Mouse (Mus musculus) adrenal gland, postnatal 10 days (tissue): ENCODE measurements around the gene Itga7. TPM values are rescaled to one million over a fixed set of nuclear protein-coding genes. Genes with fewer than 3 reads are reported as not detected.

Experiments
- DNase-seq: peaks from one replicate; pipeline ENCODE4 v3.0.0; 2021; ENCODE audit warnings: mixed read lengths
- total RNA-seq, 2 experiments: library from RNA; stranded (reverse); gene quantifications; 2 replicates each; pipeline ENCODE4 v1.2.3; 2021

Gene Itga7
- total RNA-seq, 2 experiments from 2014 or later: 24.4 to 36.7 TPM

- no peak for DNase-seq
These were observed 22.2 kb upstream of the Itga7 start for GRCm38 (mm10) chr10:128911430-128911829.

GRCm38 (mm10) chr10:128912268-128912667 lies 21.4 kb upstream of the Itga7 start:
- no peak for DNase-seq

DNA sequence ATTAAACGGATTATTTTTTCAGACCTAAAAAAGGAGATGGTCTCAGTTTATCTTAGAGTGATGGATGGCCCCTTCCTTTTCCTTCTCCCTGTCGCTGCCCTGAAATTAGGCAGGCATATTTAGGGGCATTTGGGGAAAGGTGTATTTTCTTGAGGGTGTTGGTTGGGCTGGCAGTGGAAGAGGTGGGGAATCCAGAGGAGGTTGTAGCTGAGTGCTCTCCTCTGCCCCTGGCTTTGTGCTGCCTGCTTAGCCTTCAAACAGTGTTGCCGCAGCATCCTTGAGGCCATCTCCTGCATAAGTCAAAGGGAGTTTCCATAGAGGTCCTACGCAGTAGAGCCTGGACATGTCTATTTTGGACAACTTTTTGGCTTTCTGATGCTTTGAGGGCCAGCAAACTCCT lies 20.8 kb upstream of the Itga7 start:
- no peak for DNase-seq

DNA sequence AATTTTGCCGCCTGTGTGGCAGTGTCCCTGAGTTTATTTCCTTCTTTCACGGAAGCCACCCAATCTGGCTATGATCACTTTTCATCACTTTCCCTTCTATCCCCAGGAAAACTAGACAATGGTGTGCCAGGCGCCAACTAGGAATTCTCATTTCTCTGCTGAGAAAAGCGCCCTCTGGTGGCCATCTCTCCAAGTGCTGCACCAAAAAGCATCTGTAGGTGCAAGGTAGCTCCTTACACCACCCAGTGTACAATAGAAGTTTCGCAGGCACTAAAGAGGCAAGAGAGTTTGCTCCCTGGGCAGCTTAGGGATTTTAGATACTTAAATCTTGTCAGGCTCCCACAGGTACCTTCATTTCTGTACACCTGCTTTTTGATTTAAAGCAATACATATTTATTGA lies 20.4 kb upstream of the Itga7 start:
- peak; percentile 93 for DNase-seq

GRCm38 (mm10) chr10:128913696-128914095 lies 19.9 kb upstream of the Itga7 start:
- no peak for DNase-seq

GRCm38 (mm10) chr10:128915550-128915949 lies 18.1 kb upstream of the Itga7 start:
- DNase-seq: no peak

GRCm38 (mm10) chr10:128916665-128917064 lies 17.0 kb upstream of the Itga7 start:
- DNase-seq: no peak

DNA sequence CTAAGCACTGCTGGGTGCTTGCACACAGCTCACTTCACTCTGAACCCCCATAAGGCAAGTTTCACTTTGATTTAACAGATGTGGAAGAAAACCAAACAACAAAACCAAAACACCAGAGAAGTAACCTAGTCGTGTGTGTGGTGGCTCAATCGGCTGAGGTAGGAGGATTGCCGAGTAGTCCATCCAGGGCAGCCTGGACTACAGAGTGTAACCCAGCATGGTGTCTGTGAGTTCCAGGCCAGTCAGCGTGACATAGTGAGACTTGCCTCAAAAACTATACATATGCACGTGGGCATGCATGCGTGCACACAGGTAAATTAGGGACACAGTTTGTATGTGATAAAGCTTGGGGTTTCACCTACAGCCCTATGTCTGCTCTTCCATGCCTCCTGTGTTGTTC lies 16.2 kb upstream of the Itga7 start:
- DNase-seq: no peak

- no peak for DNase-seq
These were observed 15.4 kb upstream of the Itga7 start for GRCm38 (mm10) chr10:128918246-128918645.

DNA sequence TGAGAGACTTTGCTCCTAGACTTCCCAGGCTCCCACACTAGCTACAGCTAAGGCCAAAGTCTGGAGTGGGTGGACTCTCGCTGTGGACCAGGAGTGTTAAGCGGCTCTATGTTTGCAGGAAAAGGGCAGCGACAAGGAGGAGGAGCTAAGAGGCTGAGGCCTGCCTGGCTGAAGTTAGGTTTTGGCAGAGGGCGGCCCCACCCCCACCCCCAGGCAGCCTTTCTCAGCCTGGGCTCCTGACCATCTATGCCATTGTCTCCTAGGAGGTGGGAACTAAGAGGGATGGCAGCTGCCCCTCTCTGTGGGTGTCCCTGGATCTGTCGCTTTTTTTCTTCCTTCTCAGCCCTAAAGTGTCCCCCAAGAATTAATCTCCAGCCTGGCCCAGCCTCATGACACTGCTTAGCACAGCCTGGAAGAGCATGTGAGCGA lies 14.4 kb upstream of the Itga7 start:
- no peak for DNase-seq

DNA sequence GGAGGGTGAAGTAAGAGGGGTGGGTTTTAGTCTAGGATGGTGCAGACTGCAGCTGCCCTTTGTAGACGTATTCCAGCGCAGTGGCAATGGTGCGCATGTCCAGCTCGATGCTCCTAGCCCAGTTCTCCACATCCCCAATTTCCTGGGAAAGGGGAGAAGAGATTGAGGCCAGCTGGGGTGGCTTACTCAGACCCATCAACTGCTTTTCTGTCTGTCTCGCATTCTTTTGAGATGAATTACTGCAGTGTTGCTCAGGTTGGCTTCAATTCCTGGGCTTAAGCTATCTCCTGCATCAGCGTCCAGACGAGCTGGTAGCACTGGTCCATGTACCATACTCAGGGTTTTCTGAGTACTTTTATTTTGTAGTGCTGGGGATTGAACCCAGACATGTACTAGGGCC lies 13.7 kb upstream of the Itga7 start:
- no peak for DNase-seq

DNA sequence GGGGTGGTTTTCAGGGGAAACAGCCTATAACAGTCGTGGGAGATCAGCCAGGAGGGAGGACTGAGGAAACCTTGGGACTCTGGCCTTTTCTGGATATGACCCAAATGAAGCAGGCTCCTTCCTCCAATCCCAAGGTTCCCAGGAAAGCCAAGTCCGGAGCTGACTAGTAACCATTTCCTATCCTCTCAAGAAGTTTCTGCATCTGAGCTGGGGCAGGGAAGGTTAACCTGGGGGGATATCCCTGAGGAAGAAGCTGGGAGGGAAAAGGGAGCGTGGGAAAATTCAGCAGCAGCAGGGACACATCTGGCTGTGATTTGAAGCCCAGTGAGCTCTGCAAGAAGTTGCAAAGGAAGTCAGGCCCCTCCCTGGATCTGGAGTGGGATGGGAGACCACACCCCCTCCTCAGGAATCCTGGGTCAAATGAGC lies 12.9 kb upstream of the Itga7 start:
- DNase-seq: no peak

GRCm38 (mm10) chr10:128921251-128921650 lies 12.4 kb upstream of the Itga7 start:
- no peak for DNase-seq

DNA sequence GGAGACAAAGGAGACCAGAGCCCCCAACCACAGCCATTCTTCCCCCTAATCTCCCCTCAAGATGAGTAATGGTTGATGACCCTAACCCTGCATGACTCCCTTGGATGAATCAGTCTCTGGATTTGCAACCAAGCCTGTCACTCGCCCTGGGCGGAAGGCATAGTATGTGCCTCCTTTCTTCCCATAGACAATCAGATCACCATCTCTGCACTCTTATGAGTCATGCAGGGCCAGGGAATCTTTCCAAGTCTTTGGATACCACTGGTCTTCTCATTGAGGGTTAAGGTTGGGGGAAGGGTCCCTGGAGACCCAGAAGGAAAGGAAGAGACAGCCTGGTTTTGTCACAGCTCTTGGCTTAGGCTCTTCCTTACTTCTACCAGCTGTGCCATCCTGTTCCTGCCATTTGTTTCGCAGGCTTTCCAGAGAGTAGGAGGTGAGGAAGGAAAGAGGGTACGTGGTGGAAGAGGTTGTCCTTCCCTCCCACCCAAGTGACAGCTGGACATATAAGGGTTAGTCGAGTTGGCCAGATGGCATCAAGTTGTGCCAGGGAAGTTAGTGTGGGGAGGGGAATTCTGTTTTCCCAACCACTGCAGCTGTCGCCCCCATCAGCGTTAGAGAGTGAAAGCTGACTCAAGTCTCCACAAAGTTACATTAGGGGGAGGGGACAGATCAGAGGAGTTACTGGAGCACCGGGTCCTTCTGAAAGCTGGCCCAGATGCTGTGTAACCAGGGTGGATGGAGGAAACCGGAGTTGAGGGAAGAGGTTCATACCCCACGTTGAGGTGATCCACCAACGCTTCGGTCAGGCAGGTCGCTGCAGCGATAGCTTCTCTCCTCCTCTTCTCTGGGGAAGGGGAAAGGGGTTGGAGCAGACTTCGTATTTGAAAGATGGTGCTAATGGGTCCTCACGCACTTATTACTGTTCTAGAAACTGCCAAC lies 11.5 kb upstream of the Itga7 start:
- no peak for DNase-seq

GRCm38 (mm10) chr10:128922822-128923012 lies 10.9 kb upstream of the Itga7 start, which contains the start of gene Rdh5:
Rdh5 (minus strand) TSS chr10:128922888.
- DNase-seq: no peak

- peak; percentile 98 for DNase-seq
These were observed 10.5 kb upstream of the Itga7 start for GRCm38 (mm10) chr10:128923013-128923691.

GRCm38 (mm10) chr10:128923935-128924334 lies 9.7 kb upstream of the Itga7 start, which contains the start of gene Bloc1s1:
Bloc1s1 (minus strand) TSS chr10:128924035.
- no peak for DNase-seq

DNA sequence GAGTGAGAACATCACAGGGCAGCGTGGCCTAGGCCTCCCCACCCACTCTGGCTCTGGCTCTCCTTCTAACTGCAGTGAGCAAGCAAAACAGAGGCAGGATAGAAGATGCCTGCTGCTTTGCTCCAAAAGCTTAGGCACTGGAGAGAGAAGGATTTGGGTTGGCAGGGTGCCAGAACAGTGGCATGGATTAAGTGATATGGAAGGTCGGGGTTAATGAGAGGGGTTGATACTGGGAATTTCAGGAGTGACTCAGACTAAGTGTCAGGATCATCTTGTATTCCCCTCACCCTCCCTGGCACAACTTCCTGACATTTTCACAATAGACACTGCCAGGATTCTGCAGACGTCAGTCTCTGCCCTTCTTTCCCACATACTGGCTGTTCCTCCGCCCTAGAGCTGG lies 5.3 kb upstream of the Itga7 start:
- DNase-seq: no peak

DNA sequence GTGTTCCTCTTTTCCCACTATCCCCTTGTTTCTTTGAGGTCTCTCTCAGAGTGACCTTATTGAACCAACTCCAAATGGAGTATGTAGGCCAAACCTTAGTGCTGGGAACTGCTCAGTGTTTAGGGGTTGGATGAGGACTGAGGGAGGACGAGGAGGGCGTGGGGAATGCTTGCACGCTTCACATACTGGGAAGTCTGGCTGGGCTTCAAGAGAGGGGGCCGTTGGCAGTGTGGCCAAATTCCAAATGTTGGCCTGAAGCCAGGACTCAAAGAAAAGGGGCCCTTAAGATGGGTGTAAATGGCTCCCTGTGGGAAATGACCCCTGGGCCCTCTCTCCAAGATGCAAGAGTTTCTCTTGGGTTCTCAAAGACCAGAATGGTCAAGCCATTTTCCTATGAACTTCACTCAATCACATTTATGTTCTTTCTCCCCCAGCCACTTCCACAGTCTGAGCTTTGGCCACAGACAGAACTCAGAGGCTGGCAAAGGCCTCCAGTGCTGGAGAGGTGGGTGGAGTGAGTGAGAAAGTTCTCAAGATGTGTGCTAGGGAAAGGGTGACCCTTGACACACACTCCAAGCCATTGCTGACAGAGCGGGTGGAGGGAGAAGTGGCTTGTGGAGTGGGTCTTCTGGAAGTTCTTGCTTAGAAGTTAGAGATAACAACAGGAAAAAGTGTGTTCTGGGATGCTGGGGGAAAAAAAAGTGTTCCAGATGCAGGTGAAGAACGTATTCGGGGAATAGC lies 3.8 kb upstream of the Itga7 start:
- no peak for DNase-seq

- DNase-seq: no peak
These were observed 2.2 kb upstream of the Itga7 start for GRCm38 (mm10) chr10:128931441-128931840.

GRCm38 (mm10) chr10:128933976-128934721 lies 531 bp downstream of the Itga7 start:
- no peak for DNase-seq
